Mouse (Mus musculus) erythroblast, embryonic 14.5 days (primary cell): Measurements from ENCODE around the gene Zfp287.

Experiments used
- GATA1 ChIP-seq: IDR thresholded peaks from 2 replicates; pipeline ENCODE4 v1.6.1; 2012; ENCODE audit warnings: low read length, inconsistent platforms, mixed read lengths
- TAL1 ChIP-seq: IDR thresholded peaks from 3 replicates; pipeline ENCODE4 v1.6.1; 2012; ENCODE audit warnings: low read length, inconsistent platforms, mixed read lengths

GRCm38 (mm10) chr11:62756456-62757142 is 24.9 kb upstream of the Zfp287 start:
- no peak for TF ChIP-seq TAL1
- no peak for TF ChIP-seq GATA1
